Mouse (Mus musculus) E14TG2a.4 (cell line): ENCODE data around the gene Col25a1.

Source experiments
- CTCF ChIP-seq: conservative IDR thresholded peaks from 2 replicates; pipeline ENCODE4 v1.5.1; 2014; ENCODE audit warnings: low read length
- NANOG ChIP-seq: IDR thresholded peaks from 2 replicates; pipeline ENCODE4 v1.6.1; 2014; ENCODE audit warnings: borderline replicate concordance, low read length, mixed read lengths
- POU5F1 ChIP-seq: IDR thresholded peaks from 2 replicates; pipeline ENCODE4 v1.6.1; 2014; ENCODE audit warnings: low read length, borderline replicate concordance

DNA sequence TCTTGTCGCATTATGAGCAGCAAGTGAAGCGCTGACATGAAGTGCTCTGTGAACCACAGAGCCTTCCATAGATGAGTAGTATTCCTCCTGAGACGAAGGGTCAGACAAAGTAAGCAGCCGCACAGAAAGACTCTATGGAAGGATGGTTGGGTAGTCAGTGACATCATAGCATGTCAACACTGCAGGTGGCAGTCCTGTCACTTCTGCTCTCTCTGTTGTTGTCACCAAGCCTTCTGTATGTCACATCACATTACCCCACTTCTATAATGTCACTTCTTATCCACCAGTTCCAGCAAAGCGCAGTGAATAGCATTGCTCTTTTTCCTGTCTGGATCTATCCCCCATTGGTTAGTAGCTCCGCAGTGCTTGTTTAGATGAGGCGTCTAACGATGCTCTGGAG, 351.2 kb downstream of the Col25a1 start:
- TF ChIP-seq CTCF (no peak), POU5F1 (no peak), NANOG (no peak)
